Mouse (Mus musculus) cerebellum, adult 11-12 months (tissue): Measurements from ENCODE around the gene Gm8453.
"Not testable (repeated sequence)": the region's sequence is repeated elsewhere in the genome, so short reads cannot be mapped to it uniquely, and the experiment has no call there.

Experiments
- DNase-seq: peaks from one replicate; pipeline ENCODE4 v3.0.0; 2022

The Gm8453 gene

GRCm38 (mm10) chr7:22229384-22229783 is at the start of gene Gm8453:
Gm8453 (minus strand) TSS chr7:22229484.
- DNase-seq = not testable (repeated sequence)

- DNase-seq = not testable (repeated sequence)
Measured at GRCm38 (mm10) chr7:22201164-22201563, 28.1 kb downstream of the Gm8453 start, which contains the start of gene Gm8653. Gm8653 (minus strand) TSS chr7:22201264.

- DNase-seq = not testable (repeated sequence)
Measured at GRCm38 (mm10) chr7:22189077-22189476, 40.2 kb downstream of the Gm8453 start, which contains the start of gene Vmn1r143. Vmn1r143 (plus strand) TSS chr7:22189377.
